In genomic region chr1:64633237-64633636, GRCm38 (mm10) we compare ENCODE assay signal across 28 mouse cellular contexts. TPM values are rescaled to one million over a fixed set of nuclear protein-coding genes. Genes with fewer than 3 reads are reported as not detected.
DNase-seq lines count a peak whose midpoint lies in the region; ATAC-seq and TF ChIP-seq lines count a peak whose summit lies in the region.
"Had no signal": no experiment of that assay in that cellular context is flagged by ENCODE, and none has a peak within 500 bp of the region (broad histone marks: within the 10 kb centered on the region; RNA-seq: fewer than 3 reads in every experiment).

No protein-coding gene starts in this region.

- intact Hi-C loops in left cerebral cortex, adult 2 months (cut with DNase I) = no loop called here
- intact Hi-C loops in left cerebral cortex, postnatal 4 days (cut with DNase I) = no loop called here
- intact Hi-C loops in left cerebral cortex, postnatal 36 days (cut with DNase I) = no loop called here

- H3K9me3 ChIP-seq in heart, embryonic 10.5 days = no peaks in the 10 kb centered on the region
- no peaks in the 10 kb centered on the region for H3K9me3 ChIP-seq in forebrain, embryonic 11.5 days (ENCODE audit: control insufficient read depth, low read length)
- H3K9me3 ChIP-seq: forebrain, embryonic 12.5 days; hindbrain, embryonic 12.5 days; liver, embryonic 12.5 days; midbrain, embryonic 12.5 days; neural tube, embryonic 13.5 days had no signal

- WGBS in heart, embryonic 10.5 days = 61% methylated on average over 3 of the region's 3 CpGs
- WGBS in forebrain, embryonic 11.5 days = 81% methylated on average over 3 of the region's 3 CpGs

- 0 out of 2 replicates have a peak overlapping the region, but pooled peaks have one; percentile 24 for H3K27ac ChIP-seq in heart, embryonic 10.5 days
- peak overlapping the region; percentile 90 for H3K27ac ChIP-seq in left cerebral cortex, adult 2 months
- peak overlapping the region; percentile 90 for H3K27ac ChIP-seq in cortical plate, adult 2 months (ENCODE audit: insufficient read depth, low read length)
- no peak overlapping the region for H3K27ac ChIP-seq in forebrain, embryonic 11.5 days (ENCODE audit: low read depth, low read length)
- H3K27ac ChIP-seq: forebrain, embryonic 12.5 days; hindbrain, embryonic 12.5 days; hindbrain, postnatal 0 days; liver, embryonic 12.5 days; midbrain, embryonic 12.5 days; neural tube, embryonic 13.5 days had no signal

- ATAC-seq in forebrain, embryonic 11.5 days (replicated peaks; ENCODE audit: low FRiP score) = no peak
- ATAC-seq: CD4-positive, CD25-positive, alpha-beta regulatory T cell, adult 4 months; hindbrain, postnatal 0 days; intestine, postnatal 0 days; liver, embryonic 12.5 days; liver, postnatal 0 days had no signal

- H3K9ac ChIP-seq in forebrain, embryonic 11.5 days (ENCODE audit: low read length) = no peak overlapping the region
- H3K9ac ChIP-seq: forebrain, embryonic 12.5 days; hindbrain, embryonic 12.5 days; liver, embryonic 12.5 days; liver, postnatal 0 days; midbrain, embryonic 12.5 days; neural tube, embryonic 13.5 days had no signal

- TF ChIP-seq POLR2A in cortical plate, adult 2 months (IDR thresholded peaks at IDR 0.05; ENCODE audit: extremely low read depth, insufficient read depth, low read length) = no peak

- H3K4me3 ChIP-seq in heart, embryonic 10.5 days = no peak overlapping the region
- no peak overlapping the region for H3K4me3 ChIP-seq in left cerebral cortex, adult 2 months
- H3K4me3 ChIP-seq in cortical plate, adult 2 months (ENCODE audit: insufficient read depth, low read length) = no peak overlapping the region
- no peak overlapping the region for H3K4me3 ChIP-seq in forebrain, embryonic 11.5 days (ENCODE audit: low read depth, low read length)
- H3K4me3 ChIP-seq: erythroblast, embryonic 14.5 days; forebrain, embryonic 12.5 days; hindbrain, embryonic 12.5 days; liver, embryonic 12.5 days; megakaryocyte, embryonic 14.5 days; midbrain, embryonic 12.5 days; neural tube, embryonic 13.5 days had no signal

- H3K36me3 ChIP-seq in heart, embryonic 10.5 days = no peaks in the 10 kb centered on the region
- H3K36me3 ChIP-seq in forebrain, embryonic 11.5 days (ENCODE audit: control insufficient read depth, insufficient read depth, low read length) = no peaks in the 10 kb centered on the region
- H3K36me3 ChIP-seq: forebrain, embryonic 12.5 days; hindbrain, embryonic 12.5 days; liver, embryonic 12.5 days; midbrain, embryonic 12.5 days; neural tube, embryonic 13.5 days had no signal

- no peak overlapping the region for H3K4me2 ChIP-seq in forebrain, embryonic 11.5 days (ENCODE audit: low read depth, low read length, severe bottlenecking)
- H3K4me2 ChIP-seq: forebrain, embryonic 12.5 days; hindbrain, embryonic 12.5 days; liver, embryonic 12.5 days; midbrain, embryonic 12.5 days; neural tube, embryonic 13.5 days had no signal

- TF ChIP-seq CTCF in left cerebral cortex, adult 2 months (IDR thresholded peaks at IDR 0.05) = no peak
- no peak for TF ChIP-seq CTCF in cortical plate, adult 2 months (IDR thresholded peaks at IDR 0.05; ENCODE audit: extremely low read depth, insufficient read depth, low read length)

- H3K4me1 ChIP-seq in heart, embryonic 10.5 days = no peaks in the 10 kb centered on the region
- H3K4me1 ChIP-seq in cortical plate, adult 2 months (ENCODE audit: control insufficient read depth, insufficient read depth, low read length) = peaks cover 9% of the 10 kb centered on the region
- no peaks in the 10 kb centered on the region for H3K4me1 ChIP-seq in forebrain, embryonic 11.5 days (replicated peaks; ENCODE audit: control insufficient read depth, insufficient read depth, low read length)
- H3K4me1 ChIP-seq: forebrain, embryonic 12.5 days; hindbrain, embryonic 12.5 days; midbrain, embryonic 12.5 days; neural tube, embryonic 13.5 days had no signal

- no peak for DNase-seq in heart, embryonic 10.5 days (ENCODE audit: low spot score)
- no peak for DNase-seq in heart, adult 18-20 months
- DNase-seq in left cerebral cortex, adult 2 months (ENCODE audit: extremely low spot score in 1 of 2, low spot score in 2 of 2) = no peak
- no peak for DNase-seq in left cerebral cortex, postnatal 4 days
- DNase-seq in left cerebral cortex, postnatal 36 days (ENCODE audit: low spot score in 2 of 2) = peak; percentile 37 to 39
- DNase-seq in retina, embryonic 14.5 days (ENCODE audit: low spot score) = no peak
- DNase-seq in forebrain, embryonic 11.5 days (ENCODE audit: low spot score) = no peak
- DNase-seq: adrenal gland, postnatal 25 days; cerebellum, adult 18-20 months; cerebellum, postnatal 10 days; gastrocnemius, postnatal 25 days; heart, postnatal 36 days; kidney, adult 9 months; kidney, postnatal 10 days; liver, postnatal 0 days; lung, postnatal 36 days; thymus, postnatal 4 days had no signal

- H3K27me3 ChIP-seq in heart, embryonic 10.5 days (ENCODE audit: insufficient read depth, poor library complexity, severe bottlenecking) = no peaks in the 10 kb centered on the region
- H3K27me3 ChIP-seq in forebrain, embryonic 11.5 days (ENCODE audit: control insufficient read depth, insufficient read depth, low read length) = no peaks in the 10 kb centered on the region
- H3K27me3 ChIP-seq: forebrain, embryonic 12.5 days; hindbrain, embryonic 12.5 days; liver, embryonic 12.5 days; midbrain, embryonic 12.5 days; neural tube, embryonic 13.5 days had no signal

RNA-seq across cellular contexts. Expression of gene Mettl21a, which starts 16.2 kb away (rescaled TPM):
- polyA plus RNA-seq in heart, embryonic 10.5 days (2016; fragmentation: Nextera tagmentation; extraction: Ambion mirVana) = 14.7 and 14.9 TPM in 2 replicates
- total RNA-seq in heart, adult 18-20 months (2021) = 10 to 100 TPM in 1 of 2 experiments, 1 to 10 TPM in 1; 7.9 to 10.3 TPM
- 10 to 100 TPM; 13.1 to 14.4 TPM for total RNA-seq in left cerebral cortex, adult 2 months (2021)
- 1 to 10 TPM; 7.4 to 8.1 TPM for total RNA-seq in left cerebral cortex, postnatal 4 days (2021)
- 12.2 and 12.8 TPM in 2 replicates for polyA plus RNA-seq in cortical plate, adult 2 months (2012; rRNA removed)
- 10 to 100 TPM in 1 of 2 experiments, 1 to 10 TPM in 1; 9.8 to 10.1 TPM for total RNA-seq in left cerebral cortex, postnatal 36 days (2021)
- 20.8 and 22.8 TPM in 2 replicates for polyA plus RNA-seq in forebrain, embryonic 11.5 days (2014; fragmentation: Nextera tagmentation; extraction: Ambion mirVana)

RNA-seq across cellular contexts. Expression of gene Ccnyl1, which starts 57.0 kb away (rescaled TPM):
- 4.0 and 5.4 TPM in 2 replicates for polyA plus RNA-seq in heart, embryonic 10.5 days (2016; fragmentation: Nextera tagmentation; extraction: Ambion mirVana)
- 10 to 100 TPM; 12.3 to 12.9 TPM for total RNA-seq in heart, adult 18-20 months (2021)
- total RNA-seq in left cerebral cortex, adult 2 months (2021) = 10 to 100 TPM; 19.7 to 20.2 TPM
- total RNA-seq in left cerebral cortex, postnatal 4 days (2021) = 10 to 100 TPM; 30.6 to 33.1 TPM
- polyA plus RNA-seq in cortical plate, adult 2 months (2012; rRNA removed) = 25.9 and 28.7 TPM in 2 replicates
- 10 to 100 TPM; 20.2 to 21.5 TPM for total RNA-seq in left cerebral cortex, postnatal 36 days (2021)
- 10.6 and 12.2 TPM in 2 replicates for polyA plus RNA-seq in forebrain, embryonic 11.5 days (2014; fragmentation: Nextera tagmentation; extraction: Ambion mirVana)

Comparison
In these comparisons a context has a peak if more than half of its experiments do, and no peak if none do; other contexts are left out.
1. DNase-seq: peak in left cerebral cortex, postnatal 36 days (2 of 2); none in heart, embryonic 10.5 days (single experiment), heart, adult 18-20 months (0 of 2), left cerebral cortex, adult 2 months (0 of 2), left cerebral cortex, postnatal 4 days (single experiment), retina, embryonic 14.5 days (single experiment) and forebrain, embryonic 11.5 days (single experiment).